Mouse (Mus musculus) midbrain, embryonic 11.5 days (tissue): ENCODE measurements around the gene Slc8a1. TPM values are rescaled to one million over a fixed set of nuclear protein-coding genes. Genes with fewer than 3 reads are reported as not detected.
A peak's percentile ranks its signal among the peaks of the same experiment; 100 is the strongest.

Source experiments
- ATAC-seq: fragments of 200-750 bp; cut with Nextera tagmentation; 2 replicates; pipeline ENCODE4 v1.8.0; 2017; ENCODE audit warnings: moderate TSS enrichment, moderate library complexity; ENCODE audit not compliant: low FRiP score
- DNase-seq: peaks from one replicate; pipeline ENCODE4 v3.0.0; 2015; ENCODE audit warnings: low spot score; ENCODE audit errors: missing footprints
- H3K27ac ChIP-seq: fragments of 300-500 bp; sonication (generic); 2 replicates; pipeline ENCODE4 v1.5.1; 2014; ENCODE audit warnings: low read depth, low read length
- H3K27me3 ChIP-seq: fragments of 300-500 bp; sonication (generic); 2 replicates; pipeline ENCODE4 v1.6.1; 2014; ENCODE audit warnings: mild to moderate bottlenecking, low read length, moderate library complexity, mixed read lengths; ENCODE audit not compliant: control insufficient read depth, insufficient read depth
- H3K36me3 ChIP-seq: fragments of 300-500 bp; sonication (generic); 2 replicates; pipeline ENCODE4 v1.6.1; 2014; ENCODE audit warnings: mild to moderate bottlenecking, low read length, moderate library complexity, mixed read lengths; ENCODE audit not compliant: control insufficient read depth, insufficient read depth
- H3K4me1 ChIP-seq: fragments of 300-500 bp; sonication (generic); 2 replicates; pipeline ENCODE4 v1.6.1; 2014; ENCODE audit warnings: low read length; ENCODE audit not compliant: control insufficient read depth, insufficient read depth
- H3K4me2 ChIP-seq: fragments of 300-500 bp; sonication (generic); 2 replicates; pipeline ENCODE4 v1.6.1; 2014; ENCODE audit warnings: mild to moderate bottlenecking, moderate library complexity
- H3K4me3 ChIP-seq: fragments of 300-500 bp; sonication (generic); 2 replicates; pipeline ENCODE4 v1.5.1; 2014; ENCODE audit warnings: low read depth, low read length
- H3K9ac ChIP-seq: fragments of 300-500 bp; sonication (generic); 2 replicates; pipeline ENCODE4 v1.6.1; 2014; ENCODE audit warnings: low read length
- H3K9me3 ChIP-seq: fragments of 300-500 bp; sonication (generic); 2 replicates; pipeline ENCODE4 v1.6.1; 2016; ENCODE audit warnings: low read length; ENCODE audit not compliant: control insufficient read depth
- WGBS: fragments of 180-500 bp; shearing (Covaris S2); extraction: QIAGEN DNeasy Blood & Tissue Kit; methylation state at CpG from one replicate; pipeline ENCODE4 v1.1.7; 2014; 5-methylcytosine and 5-hydroxymethylcytosine counted together
- polyA plus RNA-seq: library from polyadenylated mRNA; unstranded; fragments of >200 nt; fragmentation: Nextera tagmentation; extraction: Ambion mirVana; gene quantifications from 2 replicates; pipeline ENCODE4 v1.2.1, GENCODE M21; 2014

Slc8a1 gene
- polyA plus RNA-seq, 1 experiment from 2014 or later: 3.3 TPM

GRCm38 (mm10) chr17:81516155-81516554 is 222.0 kb downstream of the Slc8a1 start:
- 0 out of 2 replicates have a peak, but pooled peaks have one; percentile 65 for ATAC-seq
- H3K9ac ChIP-seq: no peak overlapping the region

DNA sequence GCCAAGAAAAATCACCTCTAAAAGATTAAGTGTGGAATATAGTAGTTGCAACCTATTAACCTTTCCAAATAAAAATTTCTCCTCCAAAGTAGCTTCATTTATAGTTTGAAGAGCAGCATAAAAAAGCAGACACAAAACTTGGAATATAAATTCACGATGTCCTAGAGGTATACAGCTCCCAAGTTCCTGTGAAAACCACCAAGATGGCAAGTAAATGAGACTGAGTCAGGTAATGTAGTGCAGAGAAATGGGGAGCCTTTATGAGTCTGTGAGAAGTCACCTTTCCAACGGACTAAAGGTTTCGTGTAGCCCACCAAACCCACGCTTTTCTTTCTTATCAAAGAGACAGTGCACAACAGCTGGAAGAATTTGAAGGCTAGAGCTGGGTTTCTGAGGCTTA is 224.2 kb downstream of the Slc8a1 start:
- Histone ChIP-seq H3K27me3 (peaks cover 19% of the 10 kb centered on the region), H3K27ac (no peak overlapping the region), H3K4me2 (no peak overlapping the region), H3K9me3 (no peaks in the 10 kb centered on the region), H3K36me3 (no peaks in the 10 kb centered on the region), H3K9ac (no peak overlapping the region), H3K4me1 (no peaks in the 10 kb centered on the region), H3K4me3 (no peak overlapping the region)
- WGBS: 75% methylated on average over 4 of the region's 4 CpGs
- no peak for DNase-seq
- ATAC-seq: no peak

More at GRCm38 (mm10) chr17:81516155-81516554, 222.0 kb downstream of the Slc8a1 start:
- Histone ChIP-seq H3K9me3 (no peaks in the 10 kb centered on the region), H3K4me2 (no peak overlapping the region), H3K27ac (no peak overlapping the region), H3K27me3 (peaks cover 29% of the 10 kb centered on the region), H3K36me3 (no peaks in the 10 kb centered on the region), H3K4me3 (no peak overlapping the region), H3K4me1 (no peaks in the 10 kb centered on the region)
- WGBS: 45% methylated on average over 4 of the region's 4 CpGs
- no peak for DNase-seq

DNA sequence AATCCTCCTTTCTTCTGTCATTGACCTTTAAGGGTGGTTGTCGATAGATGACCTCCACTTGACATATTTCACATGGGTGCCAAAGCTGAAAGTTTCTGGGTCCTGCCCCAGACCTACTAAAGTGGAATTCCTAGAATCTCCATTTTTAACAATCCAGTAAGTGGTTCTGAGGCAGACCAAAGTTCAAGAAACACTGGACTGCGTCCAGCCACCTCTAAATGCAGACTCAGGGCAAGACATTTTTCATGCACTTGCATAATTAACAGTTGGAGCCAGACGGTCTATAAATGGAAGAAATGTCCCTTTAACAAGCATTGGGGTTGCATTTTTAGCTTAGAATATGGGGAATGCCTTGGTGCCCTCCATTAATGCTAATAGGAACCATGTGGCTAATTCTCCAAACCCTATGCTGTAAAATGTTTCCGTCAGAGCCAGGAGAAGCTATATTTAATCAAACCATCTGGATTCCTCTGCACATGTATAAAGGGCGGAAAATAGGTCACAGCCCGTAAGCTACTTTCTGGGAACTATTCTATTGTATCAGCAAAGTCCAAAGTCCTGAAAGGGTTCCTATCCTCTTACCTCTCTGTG is 224.7 kb downstream of the Slc8a1 start:
- DNase-seq: no peak
- Histone ChIP-seq H3K9me3 (no peaks in the 10 kb centered on the region), H3K36me3 (no peaks in the 10 kb centered on the region), H3K27ac (no peak overlapping the region), H3K9ac (no peak overlapping the region), H3K27me3 (peaks cover 16% of the 10 kb centered on the region), H3K4me1 (no peaks in the 10 kb centered on the region), H3K4me3 (no peak overlapping the region), H3K4me2 (no peak overlapping the region)
- ATAC-seq: no peak
- WGBS: 46% methylated on average over 6 of the region's 6 CpGs

GRCm38 (mm10) chr17:81505162-81505685 is 233.0 kb downstream of the Slc8a1 start:
- peaks cover 6% of the 10 kb centered on the region; the same call in 1 of the 2 replicates for H3K4me1 ChIP-seq
- no peak overlapping the region for H3K4me2 ChIP-seq
- no peak overlapping the region for H3K4me3 ChIP-seq

DNA sequence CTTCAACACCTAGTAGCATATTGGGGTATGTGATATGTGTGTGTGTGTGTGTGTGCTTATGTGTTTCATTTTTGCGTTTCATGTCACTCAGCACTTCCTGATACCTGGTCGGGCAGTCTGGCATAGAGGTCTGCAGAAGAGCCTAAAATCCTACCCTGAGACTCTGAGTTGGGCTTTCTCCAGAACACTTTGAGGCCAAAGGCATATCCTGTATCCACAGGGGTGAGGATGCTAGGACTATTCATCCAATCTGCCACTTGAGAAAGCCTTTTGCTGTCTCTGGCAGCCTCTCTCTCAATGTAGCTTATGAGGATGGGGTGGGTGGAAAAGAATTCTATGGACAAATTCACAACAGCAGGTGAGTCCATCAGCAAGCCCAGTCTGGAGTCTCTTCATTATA is 234.1 kb downstream of the Slc8a1 start:
- Histone ChIP-seq H3K27me3 (peaks cover 3% of the 10 kb centered on the region; the same call in 1 of the 2 replicates), H3K27ac (no peak overlapping the region), H3K9ac (no peak overlapping the region), H3K9me3 (no peaks in the 10 kb centered on the region), H3K4me2 (no peak overlapping the region), H3K36me3 (no peaks in the 10 kb centered on the region), H3K4me3 (no peak overlapping the region), H3K4me1 (peaks cover 6% of the 10 kb centered on the region; the same call in 1 of the 2 replicates)
- ATAC-seq (no peak), DNase-seq (no peak)
- WGBS: 91% methylated on average over 2 of the region's 2 CpGs

More at GRCm38 (mm10) chr17:81505162-81505685, 233.0 kb downstream of the Slc8a1 start:
- H3K27me3 ChIP-seq: peaks cover 3% of the 10 kb centered on the region; the same call in 1 of the 2 replicates
- no peak overlapping the region for H3K27ac ChIP-seq
- DNase-seq (no peak), ATAC-seq (no peak)
- 86% methylated on average over 5 of the region's 5 CpGs for WGBS
- H3K9ac ChIP-seq: no peak overlapping the region
- H3K36me3 ChIP-seq: no peaks in the 10 kb centered on the region
- no peaks in the 10 kb centered on the region for H3K9me3 ChIP-seq

- Histone ChIP-seq H3K9ac (no peak overlapping the region), H3K4me1 (peaks cover 6% of the 10 kb centered on the region; the same call in 1 of the 2 replicates), H3K4me3 (no peak overlapping the region), H3K27me3 (peaks cover 3% of the 10 kb centered on the region; the same call in 1 of the 2 replicates), H3K9me3 (no peaks in the 10 kb centered on the region), H3K36me3 (no peaks in the 10 kb centered on the region), H3K27ac (no peak overlapping the region), H3K4me2 (no peak overlapping the region)
- ATAC-seq (no peak), DNase-seq (no peak)
- WGBS: 84% methylated on average over 3 of the region's 3 CpGs
Observed at GRCm38 (mm10) chr17:81502732-81503131, 235.4 kb downstream of the Slc8a1 start.

GRCm38 (mm10) chr17:81500686-81501407 is 237.3 kb downstream of the Slc8a1 start:
- Histone ChIP-seq H3K9ac (no peak overlapping the region), H3K9me3 (no peaks in the 10 kb centered on the region), H3K4me2 (no peak overlapping the region), H3K27me3 (peaks cover 3% of the 10 kb centered on the region; the same call in 1 of the 2 replicates), H3K36me3 (no peaks in the 10 kb centered on the region), H3K4me3 (no peak overlapping the region), H3K4me1 (peaks cover 6% of the 10 kb centered on the region; the same call in 1 of the 2 replicates), H3K27ac (no peak overlapping the region)
- DNase-seq: no peak
- peak; percentile 75 for ATAC-seq
- 54% methylated on average over 5 of the region's 5 CpGs for WGBS

- Histone ChIP-seq H3K27ac (no peak overlapping the region), H3K9ac (no peak overlapping the region), H3K4me3 (no peak overlapping the region), H3K4me2 (no peak overlapping the region), H3K27me3 (peaks cover 3% of the 10 kb centered on the region; the same call in 1 of the 2 replicates), H3K4me1 (peaks cover 6% of the 10 kb centered on the region; the same call in 1 of the 2 replicates), H3K36me3 (no peaks in the 10 kb centered on the region), H3K9me3 (no peaks in the 10 kb centered on the region)
- DNase-seq (no peak), ATAC-seq (no peak)
Observed at GRCm38 (mm10) chr17:81497919-81498318, 240.3 kb downstream of the Slc8a1 start.

DNA sequence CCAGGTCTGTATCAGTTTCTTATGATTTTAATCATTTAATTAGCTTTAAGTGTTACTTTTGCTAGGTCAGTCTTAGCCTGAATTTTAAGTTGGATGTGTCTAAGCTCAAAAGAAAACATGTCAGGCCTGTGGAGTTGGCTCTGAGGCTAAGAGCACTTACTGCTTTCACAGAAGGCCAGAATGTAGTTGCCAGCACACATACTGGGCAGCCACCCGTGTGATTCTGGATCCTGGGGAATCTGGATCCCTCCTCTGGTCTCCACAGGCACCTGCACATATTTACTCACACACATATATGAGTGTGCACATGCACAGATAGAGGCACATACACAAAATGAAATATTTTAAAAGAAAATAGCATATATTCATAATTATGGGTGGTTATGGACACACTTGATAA is 241.6 kb downstream of the Slc8a1 start:
- ATAC-seq: no peak
- H3K9me3 ChIP-seq: no peaks in the 10 kb centered on the region
- no peak overlapping the region for H3K4me2 ChIP-seq
- DNase-seq: no peak
- no peak overlapping the region for H3K9ac ChIP-seq
- H3K36me3 ChIP-seq: no peaks in the 10 kb centered on the region
- peaks cover 6% of the 10 kb centered on the region; the same call in 1 of the 2 replicates for H3K4me1 ChIP-seq
- no peaks in the 10 kb centered on the region for H3K27me3 ChIP-seq
- WGBS: 81% methylated on average over 1 of the region's 1 CpGs
- no peak overlapping the region for H3K4me3 ChIP-seq
- H3K27ac ChIP-seq: no peak overlapping the region
